17 mouse cellular contexts compared by ENCODE assay signal in the genomic region with DNA sequence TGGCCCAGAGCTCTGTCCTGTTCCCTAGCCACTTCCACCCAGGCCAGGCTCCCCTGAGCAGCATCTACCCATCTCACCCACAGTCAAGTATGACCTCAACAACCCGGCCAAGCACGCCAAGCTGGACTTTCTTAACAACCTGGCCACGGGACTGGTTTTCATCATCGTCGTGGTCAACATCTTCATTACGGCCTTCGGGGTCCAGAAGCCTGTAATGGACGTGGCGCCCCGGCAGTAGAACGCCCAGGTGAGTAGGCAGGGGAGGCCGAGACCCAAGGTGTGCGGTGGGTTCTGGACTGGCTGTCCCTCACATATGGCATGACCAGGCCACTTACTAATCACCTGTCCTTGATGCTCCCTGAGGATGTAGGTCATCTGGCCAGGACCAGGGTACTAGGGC. TPM values are rescaled to one million over a fixed set of nuclear protein-coding genes. Genes with fewer than 3 reads are reported as not detected.
"Had no signal": no experiment of that assay in that cellular context is flagged by ENCODE, and none has a peak within 500 bp of the region (broad histone marks: within the 10 kb centered on the region; RNA-seq: fewer than 3 reads in every experiment).

No protein-coding gene starts in this region.

- DNase-seq: liver, postnatal 0 days; lung, adult 2 months; lung, postnatal 14 days; lung, postnatal 36 days; midbrain, embryonic 14.5 days; right cerebral cortex, postnatal 14 days; thymus, adult 2 months; thymus, postnatal 25 days; thymus, postnatal 4 days had no signal

- H3K27ac ChIP-seq: liver, embryonic 15.5 days; lung, embryonic 15.5 days; midbrain, embryonic 10.5 days; midbrain, embryonic 12.5 days; neural tube, embryonic 12.5 days; stomach, embryonic 15.5 days; stomach, postnatal 0 days had no signal

- H3K4me3 ChIP-seq: liver, embryonic 15.5 days; lung, embryonic 15.5 days; midbrain, embryonic 10.5 days; midbrain, embryonic 12.5 days; neural tube, embryonic 12.5 days; stomach, embryonic 15.5 days had no signal

- H3K36me3 ChIP-seq: lung, embryonic 15.5 days; midbrain, embryonic 12.5 days had no signal

RNA-seq across cellular contexts. Expression of a gene that starts 47.0 kb away (rescaled TPM):
- total RNA-seq: monocyte, adult 5-6 weeks had no signal
